Mouse (Mus musculus) spleen, postnatal 36 days (tissue): ENCODE measurements around the gene Fmo2.
A peak's percentile ranks its signal among the peaks of the same experiment; 100 is the strongest.

Source experiments
- DNase-seq, 2 experiments: peaks; one replicate each; pipeline ENCODE4 v3.0.0; 2022; ENCODE audit warnings: low spot score in 2 of 2, mixed read lengths in 1 of 2

The Fmo2 gene

GRCm38 (mm10) chr1:162891980-162892451 is 6.5 kb downstream of the Fmo2 start:
- no peak for DNase-seq

GRCm38 (mm10) chr1:162888646-162889045 is 9.9 kb downstream of the Fmo2 start:
- no peak for DNase-seq

- DNase-seq: no peak
Observed at GRCm38 (mm10) chr1:162887644-162888043, 10.9 kb downstream of the Fmo2 start.

GRCm38 (mm10) chr1:162886138-162886816 is 12.2 kb downstream of the Fmo2 start:
- DNase-seq: no peak

GRCm38 (mm10) chr1:162882681-162883080 is 15.8 kb downstream of the Fmo2 start:
- DNase-seq: no peak

GRCm38 (mm10) chr1:162879595-162880369 is 18.7 kb downstream of the Fmo2 start:
- DNase-seq: peak; percentile 22

- DNase-seq: no peak
Observed at GRCm38 (mm10) chr1:162875091-162875490, 23.4 kb downstream of the Fmo2 start.

GRCm38 (mm10) chr1:162871701-162872311 is 26.7 kb downstream of the Fmo2 start:
- no peak for DNase-seq

GRCm38 (mm10) chr1:162870978-162871377 is 27.5 kb downstream of the Fmo2 start:
- DNase-seq: no peak

- no peak for DNase-seq
Observed at GRCm38 (mm10) chr1:162867396-162867795, 31.1 kb downstream of the Fmo2 start.

GRCm38 (mm10) chr1:162866280-162866681 is 32.2 kb downstream of the Fmo2 start, which contains the start of gene Fmo1:
Fmo1 (minus strand) TSS chr1:162866610.
- DNase-seq: no peak

- DNase-seq: no peak
Observed at GRCm38 (mm10) chr1:162865493-162865830, 33.1 kb downstream of the Fmo2 start.

- DNase-seq: no peak
Observed at GRCm38 (mm10) chr1:162864816-162865492, 33.6 kb downstream of the Fmo2 start.

GRCm38 (mm10) chr1:162864279-162864678 is 34.2 kb downstream of the Fmo2 start:
- no peak for DNase-seq

- no peak for DNase-seq
Observed at GRCm38 (mm10) chr1:162863579-162863978, 34.9 kb downstream of the Fmo2 start.

- DNase-seq: no peak
Observed at GRCm38 (mm10) chr1:162862328-162862727, 36.2 kb downstream of the Fmo2 start.

- DNase-seq: no peak
Observed at GRCm38 (mm10) chr1:162859996-162860605, 38.4 kb downstream of the Fmo2 start.

GRCm38 (mm10) chr1:162859545-162859976 is 39.0 kb downstream of the Fmo2 start:
- DNase-seq: no peak

GRCm38 (mm10) chr1:162858748-162859130 is 39.8 kb downstream of the Fmo2 start:
- DNase-seq: no peak

GRCm38 (mm10) chr1:162857766-162858747 is 40.5 kb downstream of the Fmo2 start:
- DNase-seq: no peak
